Mouse (Mus musculus) intestine, embryonic 15.5 days (tissue): ENCODE data around the gene Gpm6b. TPM values are rescaled to one million over a fixed set of nuclear protein-coding genes. Genes with fewer than 3 reads are reported as not detected.

Experiments used
- ATAC-seq: fragments of 200-750 bp; cut with Nextera tagmentation; 2 replicates; pipeline ENCODE4 v1.8.0; 2017; ENCODE audit warnings: moderate TSS enrichment, moderate library complexity
- H3K27ac ChIP-seq: fragments of 300-500 bp; sonication (generic); 2 replicates; pipeline ENCODE4 v1.5.1; 2015; ENCODE audit warnings: mild to moderate bottlenecking, inconsistent platforms
- H3K27me3 ChIP-seq: fragments of 300-500 bp; sonication (generic); replicated peaks from 2 replicates; pipeline ENCODE4 v1.6.1; 2015; ENCODE audit warnings: inconsistent platforms
- H3K36me3 ChIP-seq: fragments of 300-500 bp; sonication (generic); 2 replicates; pipeline ENCODE4 v1.6.1; 2015; ENCODE audit warnings: inconsistent platforms
- H3K4me1 ChIP-seq: fragments of 300-500 bp; sonication (generic); replicated peaks from 2 replicates; pipeline ENCODE4 v1.6.1; 2015; ENCODE audit warnings: inconsistent platforms
- H3K4me2 ChIP-seq: fragments of 300-500 bp; sonication (generic); replicated peaks from 2 replicates; pipeline ENCODE4 v1.6.1; 2015; ENCODE audit warnings: mild to moderate bottlenecking, inconsistent platforms
- H3K4me3 ChIP-seq: fragments of 300-500 bp; sonication (generic); replicated peaks from 2 replicates; pipeline ENCODE4 v1.5.1; 2015; ENCODE audit warnings: inconsistent platforms
- H3K9ac ChIP-seq: fragments of 300-500 bp; sonication (generic); 2 replicates; pipeline ENCODE4 v1.6.1; 2015; ENCODE audit warnings: inconsistent platforms
- H3K9me3 ChIP-seq: fragments of 300-500 bp; sonication (generic); 2 replicates; pipeline ENCODE4 v1.6.1; 2016; ENCODE audit warnings: inconsistent platforms
- WGBS: fragments of 180-500 bp; shearing (Covaris S2); methylation state at CpG from one replicate; pipeline ENCODE4 v1.1.7; 2015; 5-methylcytosine and 5-hydroxymethylcytosine counted together
- polyA plus RNA-seq: library from polyadenylated mRNA; unstranded; fragments of >200 nt; fragmentation: Nextera tagmentation; extraction: Ambion mirVana; gene quantifications from 2 replicates; pipeline ENCODE4 v1.2.1, GENCODE M21; 2015

Gene Gpm6b
- polyA plus RNA-seq, 1 experiment from 2014 or later: 22.6 TPM

- H3K4me3 ChIP-seq: peak overlapping the region; percentile 49
- no peaks in the 10 kb centered on the region for H3K4me1 ChIP-seq
- no peaks in the 10 kb centered on the region for H3K9me3 ChIP-seq
- H3K27ac ChIP-seq: no peak overlapping the region
- 0 out of 2 replicates have a peak, but pooled peaks have one; percentile 39 for ATAC-seq
- H3K4me2 ChIP-seq: peak overlapping the region; percentile 88
- peak overlapping the region; percentile 45; the same call in 1 of the 2 replicates for H3K9ac ChIP-seq
- no peaks in the 10 kb centered on the region for H3K36me3 ChIP-seq
- 26% methylated on average over 13 of the region's 13 CpGs for WGBS
- peaks cover 25% of the 10 kb centered on the region for H3K27me3 ChIP-seq
Observed at GRCm38 (mm10) chrX:166239520-166239919, 809 bp downstream of the Gpm6b start.

GRCm38 (mm10) chrX:166240751-166241150, 2.0 kb downstream of the Gpm6b start:
- Histone ChIP-seq H3K9ac (no peak overlapping the region), H3K9me3 (no peaks in the 10 kb centered on the region), H3K4me3 (no peak overlapping the region), H3K27me3 (peaks cover 25% of the 10 kb centered on the region), H3K4me2 (no peak overlapping the region), H3K27ac (no peak overlapping the region), H3K36me3 (no peaks in the 10 kb centered on the region), H3K4me1 (no peaks in the 10 kb centered on the region)
- no peak for ATAC-seq
- WGBS: 75% methylated on average over 7 of the region's 7 CpGs

- H3K9ac ChIP-seq: no peak overlapping the region
- ATAC-seq: no peak
- 70% methylated on average over 4 of the region's 4 CpGs for WGBS
Observed at GRCm38 (mm10) chrX:166243261-166243885, 4.7 kb downstream of the Gpm6b start.

GRCm38 (mm10) chrX:166271489-166271888, 32.8 kb downstream of the Gpm6b start:
- H3K4me2 ChIP-seq: no peak overlapping the region
- H3K27ac ChIP-seq: no peak overlapping the region
- H3K36me3 ChIP-seq: no peaks in the 10 kb centered on the region
- H3K9ac ChIP-seq: no peak overlapping the region
- no peaks in the 10 kb centered on the region for H3K9me3 ChIP-seq
- no peak for ATAC-seq
- H3K4me1 ChIP-seq: no peaks in the 10 kb centered on the region
- H3K4me3 ChIP-seq: no peak overlapping the region
- no peaks in the 10 kb centered on the region for H3K27me3 ChIP-seq
- WGBS: 56% methylated on average over 1 of the region's 1 CpGs

More at GRCm38 (mm10) chrX:166243261-166243885, 4.7 kb downstream of the Gpm6b start:
- Histone ChIP-seq H3K27me3 (peaks cover 16% of the 10 kb centered on the region), H3K27ac (no peak overlapping the region), H3K4me3 (no peak overlapping the region), H3K36me3 (no peaks in the 10 kb centered on the region), H3K4me1 (no peaks in the 10 kb centered on the region), H3K9me3 (no peaks in the 10 kb centered on the region), H3K4me2 (no peak overlapping the region)

- no peak overlapping the region for H3K27ac ChIP-seq
- H3K4me1 ChIP-seq: no peaks in the 10 kb centered on the region
- H3K9ac ChIP-seq: no peak overlapping the region
- no peak overlapping the region for H3K4me2 ChIP-seq
- 69% methylated on average over 6 of the region's 6 CpGs for whole genome bisulfite sequencing
- no peaks in the 10 kb centered on the region for H3K27me3 ChIP-seq
- no peaks in the 10 kb centered on the region for H3K9me3 ChIP-seq
- ATAC-seq: no peak
- H3K4me3 ChIP-seq: no peak overlapping the region
- H3K36me3 ChIP-seq: no peaks in the 10 kb centered on the region
Observed at GRCm38 (mm10) chrX:166272646-166273045, 33.9 kb downstream of the Gpm6b start.

- Histone ChIP-seq H3K4me2 (no peak overlapping the region), H3K9me3 (no peaks in the 10 kb centered on the region), H3K9ac (no peak overlapping the region), H3K27ac (no peak overlapping the region), H3K4me3 (no peak overlapping the region), H3K4me1 (no peaks in the 10 kb centered on the region), H3K36me3 (no peaks in the 10 kb centered on the region), H3K27me3 (no peaks in the 10 kb centered on the region)
- 79% methylated on average over 1 of the region's 1 CpGs for WGBS
- no peak for ATAC-seq
Observed at GRCm38 (mm10) chrX:166279861-166280260, 41.1 kb downstream of the Gpm6b start.

- H3K27me3 ChIP-seq: 0 out of 2 replicates have a peak, but pooled peaks cover 3% of the 10 kb centered on the region
- H3K9me3 ChIP-seq: no peaks in the 10 kb centered on the region
- no peaks in the 10 kb centered on the region for H3K4me1 ChIP-seq
- no peak overlapping the region for H3K4me3 ChIP-seq
- no peak overlapping the region for H3K27ac ChIP-seq
- WGBS: 55% methylated on average over 9 of the region's 9 CpGs
- no peaks in the 10 kb centered on the region for H3K36me3 ChIP-seq
- ATAC-seq: no peak
- H3K9ac ChIP-seq: no peak overlapping the region
- H3K4me2 ChIP-seq: no peak overlapping the region
Observed at GRCm38 (mm10) chrX:166286760-166287483, 48.2 kb downstream of the Gpm6b start.

GRCm38 (mm10) chrX:166291266-166291665, 52.6 kb downstream of the Gpm6b start:
- no peaks in the 10 kb centered on the region for H3K9me3 ChIP-seq
- no peak overlapping the region for H3K9ac ChIP-seq
- H3K36me3 ChIP-seq: no peaks in the 10 kb centered on the region
- 34% methylated on average over 3 of the region's 3 CpGs for WGBS
- no peak overlapping the region for H3K4me2 ChIP-seq
- 0 out of 2 replicates have a peak, but pooled peaks cover 3% of the 10 kb centered on the region for H3K27me3 ChIP-seq
- peak overlapping the region; percentile 32; the same call in 1 of the 2 replicates for H3K27ac ChIP-seq
- ATAC-seq: peak; percentile 49
- no peaks in the 10 kb centered on the region for H3K4me1 ChIP-seq
- H3K4me3 ChIP-seq: no peak overlapping the region

GRCm38 (mm10) chrX:166293465-166293864, 54.8 kb downstream of the Gpm6b start:
- WGBS: 76% methylated on average over 3 of the region's 3 CpGs
- H3K4me3 ChIP-seq: no peak overlapping the region
- H3K9me3 ChIP-seq: no peaks in the 10 kb centered on the region
- ATAC-seq: no peak
- no peaks in the 10 kb centered on the region for H3K4me1 ChIP-seq
- H3K4me2 ChIP-seq: no peak overlapping the region
- no peak overlapping the region for H3K27ac ChIP-seq
- no peak overlapping the region for H3K9ac ChIP-seq
- no peaks in the 10 kb centered on the region for H3K27me3 ChIP-seq
- no peaks in the 10 kb centered on the region for H3K36me3 ChIP-seq

GRCm38 (mm10) chrX:166302791-166303190, 64.1 kb downstream of the Gpm6b start:
- Histone ChIP-seq H3K27me3 (no peaks in the 10 kb centered on the region), H3K4me3 (no peak overlapping the region), H3K27ac (no peak overlapping the region), H3K9ac (no peak overlapping the region), H3K4me2 (no peak overlapping the region), H3K36me3 (no peaks in the 10 kb centered on the region), H3K4me1 (no peaks in the 10 kb centered on the region), H3K9me3 (no peaks in the 10 kb centered on the region)
- ATAC-seq: no peak
- 46% methylated on average over 2 of the region's 2 CpGs for WGBS

GRCm38 (mm10) chrX:166304355-166304754, 65.6 kb downstream of the Gpm6b start:
- Histone ChIP-seq H3K9me3 (no peaks in the 10 kb centered on the region), H3K27ac (no peak overlapping the region), H3K27me3 (no peaks in the 10 kb centered on the region), H3K4me1 (no peaks in the 10 kb centered on the region), H3K9ac (no peak overlapping the region), H3K36me3 (no peaks in the 10 kb centered on the region), H3K4me2 (no peak overlapping the region), H3K4me3 (no peak overlapping the region)
- 70% methylated on average over 2 of the region's 2 CpGs for WGBS
- ATAC-seq: no peak

GRCm38 (mm10) chrX:166307437-166308222, 68.9 kb downstream of the Gpm6b start:
- Histone ChIP-seq H3K27ac (no peak overlapping the region), H3K4me1 (no peaks in the 10 kb centered on the region)
- no peak for ATAC-seq

More at GRCm38 (mm10) chrX:166307437-166308222, 68.9 kb downstream of the Gpm6b start:
- Histone ChIP-seq H3K27me3 (no peaks in the 10 kb centered on the region), H3K9me3 (no peaks in the 10 kb centered on the region), H3K4me2 (no peak overlapping the region), H3K36me3 (no peaks in the 10 kb centered on the region), H3K9ac (no peak overlapping the region), H3K4me3 (no peak overlapping the region)
- whole genome bisulfite sequencing: 80% methylated on average over 7 of the region's 7 CpGs
